Mouse (Mus musculus) midbrain, embryonic 14.5 days (tissue): ENCODE data around the gene Bmper. TPM values are rescaled to one million over a fixed set of nuclear protein-coding genes. Genes with fewer than 3 reads are reported as not detected.
A peak's percentile ranks its signal among the peaks of the same experiment; 100 is the strongest.

Experiments used
- ATAC-seq: fragments of 200-750 bp; cut with Nextera tagmentation; 2 replicates; pipeline ENCODE4 v1.8.0; 2017; ENCODE audit warnings: moderate number of reproducible peaks, moderate library complexity; ENCODE audit not compliant: low FRiP score, low TSS enrichment
- DNase-seq: peaks from one replicate; pipeline ENCODE4 v3.0.0-alpha.2; 2015
- H3K27ac ChIP-seq: fragments of 300-500 bp; sonication (generic); replicated peaks from 2 replicates; pipeline ENCODE4 v1.5.1; 2014; ENCODE audit warnings: mild to moderate bottlenecking, low read depth, low read length, moderate library complexity
- H3K27me3 ChIP-seq: fragments of 300-500 bp; sonication (generic); 2 replicates; pipeline ENCODE4 v1.6.1; 2014; ENCODE audit warnings: low read length, control low read depth, mixed read lengths; ENCODE audit not compliant: control insufficient read depth, insufficient read depth
- H3K36me3 ChIP-seq: fragments of 300-500 bp; sonication (generic); 2 replicates; pipeline ENCODE4 v1.6.1; 2014; ENCODE audit warnings: low read length, control low read depth; ENCODE audit not compliant: control insufficient read depth, insufficient read depth
- H3K4me1 ChIP-seq: fragments of 300-500 bp; sonication (generic); 2 replicates; pipeline ENCODE4 v1.6.1; 2014; ENCODE audit warnings: mild to moderate bottlenecking, antibody characterized with exemption, low read length, control low read depth; ENCODE audit not compliant: control insufficient read depth, insufficient read depth
- H3K4me2 ChIP-seq: fragments of 300-500 bp; sonication (generic); 2 replicates; pipeline ENCODE4 v1.6.1; 2014; ENCODE audit warnings: mild to moderate bottlenecking, low read length, moderate library complexity
- H3K4me3 ChIP-seq: fragments of 300-500 bp; sonication (generic); replicated peaks from 2 replicates; pipeline ENCODE4 v1.5.1; 2014; ENCODE audit warnings: low read depth, low read length
- H3K9ac ChIP-seq: fragments of 300-500 bp; sonication (generic); replicated peaks from 2 replicates; pipeline ENCODE4 v1.6.1; 2014; ENCODE audit warnings: mild to moderate bottlenecking, low read length, moderate library complexity
- H3K9me3 ChIP-seq: fragments of 300-500 bp; sonication (generic); 2 replicates; pipeline ENCODE4 v1.6.1; 2016; ENCODE audit warnings: low read length, control low read depth, mixed read lengths; ENCODE audit not compliant: control insufficient read depth
- WGBS: fragments of 180-500 bp; shearing (Covaris S2); extraction: QIAGEN DNeasy Blood & Tissue Kit; methylation state at CpG from one replicate; pipeline ENCODE4 v1.1.7; 2014; 5-methylcytosine and 5-hydroxymethylcytosine counted together
- polyA plus RNA-seq: library from polyadenylated mRNA; unstranded; fragments of >200 nt; fragmentation: Nextera tagmentation; extraction: Ambion mirVana; gene quantifications from 2 replicates; pipeline ENCODE4 v1.2.1, GENCODE M21; 2014

Gene Bmper
- polyA plus RNA-seq, 1 experiment from 2014 or later, result 5.3 TPM

- 81% methylated on average over 5 of the region's 5 CpGs for WGBS
- ATAC-seq (no peak), DNase-seq (no peak)
- Histone ChIP-seq H3K9ac (no peak overlapping the region), H3K4me2 (no peak overlapping the region), H3K27ac (no peak overlapping the region), H3K36me3 (no peaks in the 10 kb centered on the region), H3K4me3 (no peak overlapping the region), H3K9me3 (no peaks in the 10 kb centered on the region), H3K27me3 (no peaks in the 10 kb centered on the region), H3K4me1 (no peaks in the 10 kb centered on the region)
Observed at GRCm38 (mm10) chr9:23354201-23354820, 131.4 kb downstream of the Bmper start.

- no peak overlapping the region for H3K27ac ChIP-seq
- ATAC-seq (no peak), DNase-seq (no peak)
- no peak overlapping the region for H3K4me3 ChIP-seq
- H3K27me3 ChIP-seq, result no peaks in the 10 kb centered on the region
- 85% methylated on average over 2 of the region's 2 CpGs for WGBS
- no peaks in the 10 kb centered on the region for H3K4me1 ChIP-seq
- H3K9me3 ChIP-seq, result no peaks in the 10 kb centered on the region
- no peaks in the 10 kb centered on the region for H3K36me3 ChIP-seq
- H3K4me2 ChIP-seq, result no peak overlapping the region
- H3K9ac ChIP-seq, result no peak overlapping the region
Observed at GRCm38 (mm10) chr9:23358108-23358507, 135.2 kb downstream of the Bmper start.

GRCm38 (mm10) chr9:23363139-23363538 lies 140.3 kb downstream of the Bmper start:
- no peaks in the 10 kb centered on the region for H3K9me3 ChIP-seq
- DNase-seq, result no peak
- 80% methylated on average over 2 of the region's 2 CpGs for WGBS
- H3K4me3 ChIP-seq, result no peak overlapping the region
- H3K27ac ChIP-seq, result no peak overlapping the region
- H3K36me3 ChIP-seq, result no peaks in the 10 kb centered on the region
- H3K27me3 ChIP-seq, result no peaks in the 10 kb centered on the region
- no peak overlapping the region for H3K4me2 ChIP-seq
- H3K4me1 ChIP-seq, result no peaks in the 10 kb centered on the region
- ATAC-seq, result no peak
- H3K9ac ChIP-seq, result no peak overlapping the region

- WGBS, result 88% methylated on average over 7 of the region's 7 CpGs
- ATAC-seq, result no peak
Observed at GRCm38 (mm10) chr9:23363540-23363939, 140.7 kb downstream of the Bmper start.

GRCm38 (mm10) chr9:23364047-23364446 lies 141.2 kb downstream of the Bmper start:
- ATAC-seq (no peak), DNase-seq (no peak)
- Histone ChIP-seq H3K4me1 (no peaks in the 10 kb centered on the region), H3K4me2 (no peak overlapping the region), H3K27ac (no peak overlapping the region), H3K36me3 (no peaks in the 10 kb centered on the region), H3K27me3 (no peaks in the 10 kb centered on the region), H3K9me3 (no peaks in the 10 kb centered on the region), H3K4me3 (no peak overlapping the region), H3K9ac (no peak overlapping the region)
- 86% methylated on average over 2 of the region's 2 CpGs for WGBS

More at GRCm38 (mm10) chr9:23363540-23363939, 140.7 kb downstream of the Bmper start:
- Histone ChIP-seq H3K4me3 (no peak overlapping the region), H3K9me3 (no peaks in the 10 kb centered on the region), H3K27ac (no peak overlapping the region), H3K27me3 (no peaks in the 10 kb centered on the region), H3K36me3 (no peaks in the 10 kb centered on the region), H3K4me1 (no peaks in the 10 kb centered on the region), H3K4me2 (no peak overlapping the region), H3K9ac (no peak overlapping the region)
- DNase-seq, result no peak

GRCm38 (mm10) chr9:23368124-23368523 lies 145.2 kb downstream of the Bmper start:
- DNase-seq (peak; percentile 21), ATAC-seq (no peak)
- Histone ChIP-seq H3K4me3 (no peak overlapping the region), H3K9ac (no peak overlapping the region), H3K4me1 (no peaks in the 10 kb centered on the region), H3K27ac (no peak overlapping the region), H3K27me3 (no peaks in the 10 kb centered on the region), H3K9me3 (no peaks in the 10 kb centered on the region), H3K4me2 (no peak overlapping the region), H3K36me3 (no peaks in the 10 kb centered on the region)

GRCm38 (mm10) chr9:23374789-23375460 lies 152.0 kb downstream of the Bmper start:
- Histone ChIP-seq H3K4me1 (peaks cover 28% of the 10 kb centered on the region), H3K9ac (no peak overlapping the region), H3K27me3 (no peaks in the 10 kb centered on the region), H3K36me3 (no peaks in the 10 kb centered on the region), H3K4me2 (no peak overlapping the region), H3K9me3 (no peaks in the 10 kb centered on the region), H3K4me3 (no peak overlapping the region), H3K27ac (no peak overlapping the region)
- 53% methylated on average over 4 of the region's 4 CpGs for WGBS
- DNase-seq, result no peak
- no peak for ATAC-seq

GRCm38 (mm10) chr9:23377831-23378730 lies 155.2 kb downstream of the Bmper start:
- ATAC-seq (peak; percentile 43), DNase-seq (peak; percentile 64)
- H3K27ac ChIP-seq, result peak overlapping the region; percentile 60
- 12% methylated on average over 5 of the region's 5 CpGs for WGBS
- peaks cover 39% of the 10 kb centered on the region for H3K4me1 ChIP-seq
- H3K4me2 ChIP-seq, result no peak overlapping the region
- H3K36me3 ChIP-seq, result no peaks in the 10 kb centered on the region
- H3K9ac ChIP-seq, result no peak overlapping the region
- H3K4me3 ChIP-seq, result no peak overlapping the region
- no peaks in the 10 kb centered on the region for H3K9me3 ChIP-seq
- no peaks in the 10 kb centered on the region for H3K27me3 ChIP-seq
